In the genomic region with DNA sequence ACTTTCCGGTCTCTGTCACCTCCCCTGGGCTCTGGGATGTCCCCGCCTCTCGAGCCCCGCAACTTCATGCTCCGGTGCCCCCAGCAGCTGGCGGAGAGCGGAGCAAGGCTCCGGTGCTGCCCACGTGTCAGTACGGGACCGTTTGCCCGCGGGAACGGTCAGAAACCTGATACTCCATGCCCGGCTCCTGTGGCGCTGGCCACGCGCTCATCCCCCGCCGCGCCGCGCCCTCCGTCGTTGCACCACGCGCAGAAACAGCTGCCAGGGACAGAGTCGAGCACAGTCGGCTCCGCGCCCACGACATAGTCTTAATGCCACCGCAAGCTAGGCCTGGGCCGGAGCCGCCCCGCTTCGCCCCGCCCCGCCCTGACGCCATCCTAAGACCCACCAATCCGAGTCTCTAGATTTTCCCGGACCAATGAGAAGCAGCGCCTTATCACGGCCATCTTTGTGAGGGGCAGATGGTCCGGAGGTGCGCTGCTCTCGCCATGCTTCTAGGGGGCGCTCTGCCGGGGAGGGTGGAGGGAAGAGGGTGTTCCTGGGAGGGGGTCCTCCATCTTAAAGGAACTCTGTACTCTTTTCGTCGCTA, we compare ENCODE assay signal across 7 mouse cellular contexts. TPM values are rescaled to one million over a fixed set of nuclear protein-coding genes. Genes with fewer than 3 reads are reported as not detected.
A peak's percentile ranks its signal among the peaks of the same experiment; 100 is the strongest.
DNase-seq lines count a peak whose midpoint lies in the region; ATAC-seq and TF ChIP-seq lines count a peak whose summit lies in the region.

No protein-coding gene starts in this region.

- peak overlapping the region; percentile 67 for H3K9ac ChIP-seq in intestine, postnatal 0 days (ENCODE audit: low read depth, low read length)
- peak overlapping the region; percentile 83 for H3K9ac ChIP-seq in midbrain, embryonic 12.5 days (replicated peaks)

- H3K4me2 ChIP-seq in intestine, postnatal 0 days (replicated peaks; ENCODE audit: low read depth) = peak overlapping the region; percentile 88
- H3K4me2 ChIP-seq in midbrain, embryonic 12.5 days (replicated peaks) = peak overlapping the region; percentile 93

- TF ChIP-seq CTCF in intestine, postnatal 0 days (IDR thresholded peaks at IDR 0.05; ENCODE audit: low read depth) = peak; percentile 92
- peak; percentile 90 for TF ChIP-seq CTCF in small intestine, adult 2 months (IDR thresholded peaks at IDR 0.05; ENCODE audit: extremely low read depth, insufficient read length, insufficient replicate concordance, low read depth, low read length)

- no peaks in the 10 kb centered on the region for H3K9me3 ChIP-seq in intestine, postnatal 0 days (ENCODE audit: control insufficient read depth)
- no peaks in the 10 kb centered on the region for H3K9me3 ChIP-seq in midbrain, embryonic 12.5 days

- no peaks in the 10 kb centered on the region for H3K27me3 ChIP-seq in intestine, postnatal 0 days (replicated peaks; ENCODE audit: control insufficient read depth, insufficient read depth, low read length)
- no peaks in the 10 kb centered on the region; the same call in 1 of the 2 replicates for H3K27me3 ChIP-seq in midbrain, embryonic 12.5 days
- no peaks in the 10 kb centered on the region for H3K27me3 ChIP-seq in small intestine, adult 2 months (ENCODE audit: control insufficient read depth, insufficient read depth, low read length)

- WGBS in intestine, postnatal 0 days = under 1% methylated on average over 51 of the region's 51 CpGs
- under 1% methylated on average over 51 of the region's 51 CpGs for WGBS in midbrain, embryonic 12.5 days
- under 1% methylated on average over 51 of the region's 51 CpGs for WGBS in small intestine, adult 2 months

- TF ChIP-seq POLR2A in small intestine, adult 2 months (IDR thresholded peaks at IDR 0.05; ENCODE audit: low read depth, low read length) = peak; percentile 76

- peak overlapping the region; percentile 46 for H3K27ac ChIP-seq in intestine, postnatal 0 days (ENCODE audit: low read depth, low read length)
- peak overlapping the region; percentile 70 for H3K27ac ChIP-seq in midbrain, embryonic 12.5 days (replicated peaks)
- H3K27ac ChIP-seq in small intestine, adult 2 months (ENCODE audit: insufficient read depth, low read depth, low read length) = peak overlapping the region; percentile 18; the same call in 1 of the 2 replicates

- intact Hi-C loops in left cerebral cortex, postnatal 4 days (cut with DNase I) = loop anchor here (5.0 kb wide), 1 partner anchor 112 kb away; no protein-coding TSS in a partner anchor

- peak overlapping the region; percentile 62 for H3K4me3 ChIP-seq in intestine, postnatal 0 days (ENCODE audit: low read depth, low read length)
- peak overlapping the region; percentile 81 for H3K4me3 ChIP-seq in midbrain, embryonic 12.5 days
- H3K4me3 ChIP-seq in small intestine, adult 2 months (ENCODE audit: low read depth, low read length) = peak overlapping the region; percentile 68

- ATAC-seq in intestine, postnatal 0 days = peak; percentile 96
- peak; percentile 97 for ATAC-seq in midbrain, embryonic 12.5 days (ENCODE audit: low FRiP score, low read depth)

- H3K4me1 ChIP-seq in intestine, postnatal 0 days (replicated peaks; ENCODE audit: control insufficient read depth, insufficient read depth, low read length) = peaks cover 4% of the 10 kb centered on the region
- H3K4me1 ChIP-seq in midbrain, embryonic 12.5 days = peaks cover 15% of the 10 kb centered on the region
- H3K4me1 ChIP-seq in small intestine, adult 2 months (ENCODE audit: control insufficient read depth, insufficient read depth, insufficient read length, low read length) = peaks cover 13% of the 10 kb centered on the region

- peak; percentile 97 for DNase-seq in adrenal gland, adult 2 months
- DNase-seq in embryo, embryonic 11.5 days (ENCODE audit: low read depth, low spot score) = peak; percentile 98
- DNase-seq in gastrocnemius, postnatal 4 days (ENCODE audit: low spot score in 2 of 2) = peak; percentile 93 to 96
- peak; percentile 98 for DNase-seq in left cerebral cortex, postnatal 4 days

- H3K36me3 ChIP-seq in intestine, postnatal 0 days (ENCODE audit: control insufficient read depth, insufficient read depth) = no peaks in the 10 kb centered on the region
- H3K36me3 ChIP-seq in midbrain, embryonic 12.5 days = no peaks in the 10 kb centered on the region
- no peaks in the 10 kb centered on the region for H3K36me3 ChIP-seq in small intestine, adult 2 months (ENCODE audit: control insufficient read depth, insufficient read depth, low read length)

RNA-seq across cellular contexts. Expression of gene Fpgs, which starts 10.0 kb away (rescaled TPM):
- 10 to 100 TPM in 1 of 2 experiments, 1 to 10 TPM in 1; 7.5 to 13.9 TPM for total RNA-seq in adrenal gland, adult 2 months (2021)
- polyA plus RNA-seq in adrenal gland, adult 2 months (2012; rRNA removed) = 45.7 and 48.2 TPM in 2 replicates
- 10 to 100 TPM; 18.7 to 22.4 TPM for total RNA-seq in gastrocnemius, postnatal 4 days (2021)
- polyA plus RNA-seq in intestine, postnatal 0 days (2015; fragmentation: Nextera tagmentation; extraction: Ambion mirVana) = 12.4 and 15.2 TPM in 2 replicates
- total RNA-seq in left cerebral cortex, postnatal 4 days (2021) = 10 to 100 TPM; 26.3 to 30.0 TPM
- 17.9 and 19.1 TPM in 2 replicates for polyA plus RNA-seq in midbrain, embryonic 12.5 days (2016; fragmentation: Nextera tagmentation; extraction: Ambion mirVana)
- polyA plus RNA-seq in small intestine, adult 2 months (2012; rRNA removed) = 25.6 and 26.0 TPM in 2 replicates

RNA-seq across cellular contexts. Expression of gene Cdk9, which starts 19.0 kb away (rescaled TPM):
- total RNA-seq in adrenal gland, adult 2 months (2021) = 10 to 100 TPM; 69.7 to 74.7 TPM
- polyA plus RNA-seq in adrenal gland, adult 2 months (2012; rRNA removed) = 131 and 132 TPM in 2 replicates
- total RNA-seq in gastrocnemius, postnatal 4 days (2021) = 10 to 100 TPM; 49.3 to 55.2 TPM
- 54.0 and 62.2 TPM in 2 replicates for polyA plus RNA-seq in intestine, postnatal 0 days (2015; fragmentation: Nextera tagmentation; extraction: Ambion mirVana)
- 10 to 100 TPM; 87.8 to 88.0 TPM for total RNA-seq in left cerebral cortex, postnatal 4 days (2021)
- 99.3 and 103 TPM in 2 replicates for polyA plus RNA-seq in midbrain, embryonic 12.5 days (2016; fragmentation: Nextera tagmentation; extraction: Ambion mirVana)
- 41.9 and 89.9 TPM in 2 replicates for polyA plus RNA-seq in small intestine, adult 2 months (2012; rRNA removed)

RNA-seq across cellular contexts. Expression of gene Sh2d3c, which starts 26.9 kb away (rescaled TPM):
- 10 to 100 TPM; 11.3 to 19.1 TPM for total RNA-seq in adrenal gland, adult 2 months (2021)
- 47.0 and 50.8 TPM in 2 replicates for polyA plus RNA-seq in adrenal gland, adult 2 months (2012; rRNA removed)
- 10 to 100 TPM; 18.4 TPM for total RNA-seq in gastrocnemius, postnatal 4 days (2021)
- 11.2 and 11.7 TPM in 2 replicates for polyA plus RNA-seq in intestine, postnatal 0 days (2015; fragmentation: Nextera tagmentation; extraction: Ambion mirVana)
- total RNA-seq in left cerebral cortex, postnatal 4 days (2021) = 10 to 100 TPM; 33.1 to 37.2 TPM
- polyA plus RNA-seq in midbrain, embryonic 12.5 days (2016; fragmentation: Nextera tagmentation; extraction: Ambion mirVana) = 34.6 and 41.1 TPM in 2 replicates
- polyA plus RNA-seq in small intestine, adult 2 months (2012; rRNA removed) = 10.9 and 25.3 TPM in 2 replicates

RNA-seq across cellular contexts. Expression of gene 6330409D20Rik, which starts 46.9 kb away (rescaled TPM):
- not detected for total RNA-seq in adrenal gland, adult 2 months (2021)
- not detected in 2 replicates for polyA plus RNA-seq in adrenal gland, adult 2 months (2012; rRNA removed)
- total RNA-seq in gastrocnemius, postnatal 4 days (2021) = not detected
- polyA plus RNA-seq in intestine, postnatal 0 days (2015; fragmentation: Nextera tagmentation; extraction: Ambion mirVana) = 0.18 TPM in 2 replicates
- total RNA-seq in left cerebral cortex, postnatal 4 days (2021) = 1 to 10 TPM; 3.0 to 3.2 TPM
- polyA plus RNA-seq in midbrain, embryonic 12.5 days (2016; fragmentation: Nextera tagmentation; extraction: Ambion mirVana) = 2.8 and 3.5 TPM in 2 replicates
- not detected in 2 replicates for polyA plus RNA-seq in small intestine, adult 2 months (2012; rRNA removed)

RNA-seq across cellular contexts. Expression of gene Eng, which starts 47.5 kb away (rescaled TPM):
- total RNA-seq in adrenal gland, adult 2 months (2021) = 100 to 1,000 TPM; 100 to 128 TPM
- polyA plus RNA-seq in adrenal gland, adult 2 months (2012; rRNA removed) = 266 and 281 TPM in 2 replicates
- total RNA-seq in gastrocnemius, postnatal 4 days (2021) = 10 to 100 TPM; 55.3 to 60.1 TPM
- polyA plus RNA-seq in intestine, postnatal 0 days (2015; fragmentation: Nextera tagmentation; extraction: Ambion mirVana) = 32.2 and 34.1 TPM in 2 replicates
- 10 to 100 TPM; 21.2 to 26.1 TPM for total RNA-seq in left cerebral cortex, postnatal 4 days (2021)
- 27.7 and 29.5 TPM in 2 replicates for polyA plus RNA-seq in midbrain, embryonic 12.5 days (2016; fragmentation: Nextera tagmentation; extraction: Ambion mirVana)
- polyA plus RNA-seq in small intestine, adult 2 months (2012; rRNA removed) = 36.8 and 54.4 TPM in 2 replicates

Comparison
In these comparisons a context has a peak if more than half of its experiments do, and no peak if none do; other contexts are left out.
1. Peak in every context shown above with its lines: DNase-seq, ATAC-seq, H3K4me3 ChIP-seq and H3K27ac ChIP-seq.
2. H3K27ac ChIP-seq: peak in every context shown above with its lines; median percentile 70 in midbrain, embryonic 12.5 days; 46 in intestine, postnatal 0 days; 18 in small intestine, adult 2 months.